Mouse (Mus musculus) ES-Bruce4 (cell line): ENCODE data around the gene Col4a1.

Experiments used
- CTCF ChIP-seq: IDR thresholded peaks from one replicate; pipeline ENCODE4 v1.8.1; 2011; ENCODE audit warnings: low read depth, low read length
- EP300 ChIP-seq: IDR thresholded peaks from 2 replicates; pipeline ENCODE4 v1.6.1; 2011; ENCODE audit warnings: low read depth, low read length; ENCODE audit not compliant: insufficient read depth
- POLR2A ChIP-seq: IDR thresholded peaks from one replicate; pipeline ENCODE4 v1.8.1; 2011; ENCODE audit warnings: low read length; ENCODE audit not compliant: insufficient read depth

DNA sequence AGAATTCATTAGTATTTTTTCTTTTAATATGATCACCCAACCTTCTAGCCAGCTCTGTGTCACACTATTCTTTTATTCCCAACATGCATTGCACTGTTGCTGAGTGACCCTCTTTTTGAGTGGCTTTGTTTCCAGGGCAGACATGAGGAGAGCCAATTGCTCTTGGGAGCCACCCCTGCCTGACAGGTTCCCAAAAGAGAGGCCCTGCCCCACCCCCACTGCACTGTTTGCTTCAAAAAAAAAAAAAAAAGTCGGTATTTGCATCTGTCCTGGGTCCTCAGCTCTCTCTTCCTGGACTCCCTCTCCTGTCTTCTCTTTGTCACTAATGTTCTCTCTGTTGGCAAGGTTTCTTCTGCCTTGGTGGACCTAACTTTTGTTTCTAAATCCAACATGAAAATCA is 22.1 kb downstream of the Col4a1 start:
- TF ChIP-seq CTCF = no peak
- TF ChIP-seq POLR2A = no peak
- no peak for TF ChIP-seq EP300
